Mouse (Mus musculus): ENCODE results near the gene Cby1.

The Cby1 gene

GRCm38 (mm10) chr15:79706603-79707214 lies 47.7 kb downstream of the Cby1 start:
- DNase-seq (ENCODE audit: low spot score in 2 of 2), result no peak

GRCm38 (mm10) chr15:79708229-79708822 lies 49.3 kb downstream of the Cby1 start:
- no peak for DNase-seq (ENCODE audit: low spot score in 2 of 2)

- no peak for DNase-seq (ENCODE audit: low spot score in 2 of 2)
Measured at GRCm38 (mm10) chr15:79715646-79716045, 56.6 kb downstream of the Cby1 start.

GRCm38 (mm10) chr15:79716710-79717109 lies 57.7 kb downstream of the Cby1 start:
- DNase-seq (ENCODE audit: low spot score in 2 of 2), result no peak
